19 mouse cellular contexts compared by ENCODE assay signal in genomic region chr2:26129346-26129745, GRCm38 (mm10). TPM values are rescaled to one million over a fixed set of nuclear protein-coding genes. Genes with fewer than 3 reads are reported as not detected.
DNase-seq lines count a peak whose midpoint lies in the region; ATAC-seq lines count a peak whose summit lies in the region.
"Had no signal": no experiment of that assay in that cellular context is flagged by ENCODE, and none has a peak within 500 bp of the region (broad histone marks: within the 10 kb centered on the region; RNA-seq: fewer than 3 reads in every experiment).

No protein-coding gene starts in this region.

- H3K4me2 ChIP-seq in embryonic facial prominence, embryonic 12.5 days (replicated peaks) = no peak overlapping the region
- H3K4me2 ChIP-seq: embryonic facial prominence, embryonic 15.5 days; forebrain, embryonic 15.5 days; heart, embryonic 13.5 days; hindbrain, embryonic 15.5 days had no signal

- no peaks in the 10 kb centered on the region for H3K9me3 ChIP-seq in embryonic facial prominence, embryonic 12.5 days
- no peaks in the 10 kb centered on the region for H3K9me3 ChIP-seq in embryonic facial prominence, embryonic 10.5 days
- H3K9me3 ChIP-seq: embryonic facial prominence, embryonic 15.5 days; forebrain, embryonic 15.5 days; heart, embryonic 13.5 days; hindbrain, embryonic 15.5 days had no signal

- no peak overlapping the region for H3K9ac ChIP-seq in embryonic facial prominence, embryonic 12.5 days
- H3K9ac ChIP-seq: embryonic facial prominence, embryonic 15.5 days; forebrain, embryonic 15.5 days; heart, embryonic 13.5 days; hindbrain, embryonic 15.5 days had no signal

- ATAC-seq in embryonic facial prominence, embryonic 12.5 days (ENCODE audit: insufficient number of reproducible peaks, insufficient read depth, low FRiP score, low TSS enrichment) = no peak
- peak; percentile 40; the same call in 1 of the 2 replicates for ATAC-seq in megakaryocyte progenitor cell, adult 5-6 weeks (replicated peaks; ENCODE audit: poor library complexity)
- ATAC-seq: forebrain, embryonic 15.5 days; intestine, embryonic 16.5 days had no signal

- 0 out of 2 replicates have a peak overlapping the region, but pooled peaks have one; percentile 33 for H3K27ac ChIP-seq in embryonic facial prominence, embryonic 12.5 days
- H3K27ac ChIP-seq in embryonic facial prominence, embryonic 10.5 days (replicated peaks) = no peak overlapping the region
- H3K27ac ChIP-seq: forebrain, embryonic 15.5 days; heart, embryonic 13.5 days; hindbrain, embryonic 15.5 days had no signal

- peaks cover 20% of the 10 kb centered on the region for H3K4me1 ChIP-seq in embryonic facial prominence, embryonic 12.5 days
- peaks cover 27% of the 10 kb centered on the region for H3K4me1 ChIP-seq in embryonic facial prominence, embryonic 10.5 days

- H3K27me3 ChIP-seq in embryonic facial prominence, embryonic 12.5 days = no peaks in the 10 kb centered on the region
- peaks cover 8% of the 10 kb centered on the region for H3K27me3 ChIP-seq in embryonic facial prominence, embryonic 10.5 days (replicated peaks; ENCODE audit: low read depth, poor library complexity, severe bottlenecking)
- H3K27me3 ChIP-seq: embryonic facial prominence, embryonic 15.5 days; forebrain, embryonic 15.5 days; hindbrain, embryonic 15.5 days had no signal

- WGBS in embryonic facial prominence, embryonic 12.5 days = 85% methylated on average over 2 of the region's 2 CpGs
- WGBS in embryonic facial prominence, embryonic 10.5 days = 94% methylated on average over 2 of the region's 2 CpGs

- H3K36me3 ChIP-seq in embryonic facial prominence, embryonic 12.5 days = no peaks in the 10 kb centered on the region
- H3K36me3 ChIP-seq in embryonic facial prominence, embryonic 10.5 days (replicated peaks) = no peaks in the 10 kb centered on the region
- H3K36me3 ChIP-seq: embryonic facial prominence, embryonic 15.5 days; forebrain, embryonic 15.5 days; heart, embryonic 13.5 days; hindbrain, embryonic 15.5 days had no signal

- DNase-seq in embryonic facial prominence, embryonic 10.5 days (ENCODE audit: low spot score) = no peak
- peak; percentile 43 for DNase-seq in 416B (ENCODE audit: low read depth)
- peak; percentile 94 for DNase-seq in R1 (ENCODE audit: low read depth, low spot score)
- DNase-seq in frontal cortex, postnatal 10 days (ENCODE audit: low spot score in 2 of 2) = no peak
- no peak for DNase-seq in cerebellum, postnatal 36 days
- DNase-seq: adrenal gland, adult 8-10 months; adrenal gland, postnatal 36 days; cerebellum, adult 2 months; cerebellum, postnatal 14 days; gastrocnemius, postnatal 14 days; heart, postnatal 36 days had no signal

- H3K4me3 ChIP-seq in embryonic facial prominence, embryonic 12.5 days = no peak overlapping the region
- no peak overlapping the region for H3K4me3 ChIP-seq in embryonic facial prominence, embryonic 10.5 days
- H3K4me3 ChIP-seq: embryonic facial prominence, embryonic 15.5 days; erythroblast, embryonic 14.5 days; forebrain, embryonic 15.5 days; heart, embryonic 13.5 days; hindbrain, embryonic 15.5 days had no signal

RNA-seq across cellular contexts. Expression of gene Nacc2, which starts 6.3 kb away (rescaled TPM):
- polyA plus RNA-seq in embryonic facial prominence, embryonic 12.5 days (2016; fragmentation: Nextera tagmentation; extraction: Ambion mirVana) = 6.8 and 7.7 TPM in 2 replicates
- polyA plus RNA-seq in embryonic facial prominence, embryonic 10.5 days (2016; fragmentation: Nextera tagmentation; extraction: Ambion mirVana) = 5.7 and 5.9 TPM in 2 replicates
- total RNA-seq in megakaryocyte progenitor cell, adult 5-6 weeks (2015) = 1.1 and 1.2 TPM in 2 replicates
- total RNA-seq in megakaryocyte progenitor cell, adult 5-6 weeks (2017) = 0.67 and 1.2 TPM in 2 replicates

Comparison
In these comparisons a context has a peak if more than half of its experiments do, and no peak if none do; other contexts are left out.
1. DNase-seq: peak in 416B (single experiment) and R1 (single experiment); none in embryonic facial prominence, embryonic 10.5 days (single experiment), frontal cortex, postnatal 10 days (0 of 2) and cerebellum, postnatal 36 days (0 of 2).